Mouse (Mus musculus) hematopoietic stem cell, adult 5-6 weeks (primary cell): ENCODE data around the gene B430306N03Rik. TPM values are rescaled to one million over a fixed set of nuclear protein-coding genes. Genes with fewer than 3 reads are reported as not detected.
A peak's percentile ranks its signal among the peaks of the same experiment; 100 is the strongest.

ENCODE experiments used
- ATAC-seq, 2 experiments: fragments of 125-278 bp in 1 of 2; replicated peaks in 1 of 2; 2 replicates each; pipeline ENCODE4 v1.8.0; 2016 to 2017; ENCODE audit warnings: inconsistent platforms in 2 of 2, mild to moderate bottlenecking in 2 of 2, moderate number of reproducible peaks in 2 of 2, low read depth in 1 of 2, moderate TSS enrichment in 1 of 2; ENCODE audit not compliant: low FRiP score in 2 of 2, poor library complexity in 2 of 2, severe bottlenecking in 2 of 2, insufficient read depth in 1 of 2, low TSS enrichment in 1 of 2
- total RNA-seq: library from RNA; stranded (forward); fragments of 172-1452, 232-1000 nt; gene quantifications from 2 replicates; pipeline ENCODE4 v1.2.3, GENCODE M21; 2017

B430306N03Rik gene
- 4.2 and 4.9 TPM in 2 replicates for total RNA-seq

GRCm38 (mm10) chr17:48315905-48316579 lies at the start of gene B430306N03Rik:
TSS of gene B430306N03Rik (plus strand) at chr17:48316141.
- ATAC-seq = peak; percentile 65 to 67

GRCm38 (mm10) chr17:48266610-48267304 lies 49.2 kb upstream of the B430306N03Rik start:
- ATAC-seq = no peak

- ATAC-seq = no peak
These were observed 48.4 kb upstream of the B430306N03Rik start for GRCm38 (mm10) chr17:48267591-48267990.

GRCm38 (mm10) chr17:48268276-48268675 lies 47.7 kb upstream of the B430306N03Rik start:
- ATAC-seq = no peak

- ATAC-seq = no peak
These were observed 46.1 kb upstream of the B430306N03Rik start for GRCm38 (mm10) chr17:48269833-48270232.

- peak in 1 of 2 experiments; percentile 52; a peak in 1 of 4 replicates for ATAC-seq
These were observed 43.8 kb upstream of the B430306N03Rik start for GRCm38 (mm10) chr17:48272158-48272557.

- 0 out of 4 replicates have a peak, but pooled peaks of 1 of the 2 experiments have one; percentile 3 for ATAC-seq
These were observed 43.3 kb upstream of the B430306N03Rik start for GRCm38 (mm10) chr17:48272598-48272997.

- ATAC-seq = no peak
These were observed 41.8 kb upstream of the B430306N03Rik start for GRCm38 (mm10) chr17:48274098-48274497.

GRCm38 (mm10) chr17:48274885-48275284 lies 41.1 kb upstream of the B430306N03Rik start:
- peak; percentile 51 to 76; a peak in 2 of 4 replicates for ATAC-seq

- ATAC-seq = no peak
These were observed 40.2 kb upstream of the B430306N03Rik start for GRCm38 (mm10) chr17:48275736-48276135.

GRCm38 (mm10) chr17:48278381-48278780 lies 37.6 kb upstream of the B430306N03Rik start:
- ATAC-seq = no peak

GRCm38 (mm10) chr17:48279002-48279401 lies 36.9 kb upstream of the B430306N03Rik start:
- ATAC-seq = no peak

- 0 out of 4 replicates have a peak, but pooled peaks of 1 of the 2 experiments have one; percentile 12 for ATAC-seq
These were observed 34.8 kb upstream of the B430306N03Rik start for GRCm38 (mm10) chr17:48280943-48281738.

GRCm38 (mm10) chr17:48281739-48282085 lies 34.2 kb upstream of the B430306N03Rik start:
- ATAC-seq = peak in 1 of 2 experiments; percentile 46; a peak in 1 of 4 replicates

GRCm38 (mm10) chr17:48286765-48287164 lies 29.2 kb upstream of the B430306N03Rik start:
- ATAC-seq = peak in 1 of 2 experiments; percentile 69; a peak in 1 of 4 replicates

GRCm38 (mm10) chr17:48287276-48287675 lies 28.7 kb upstream of the B430306N03Rik start:
- no peak for ATAC-seq

GRCm38 (mm10) chr17:48293500-48294194 lies 22.3 kb upstream of the B430306N03Rik start:
- ATAC-seq = peak in 1 of 2 experiments; percentile 25; a peak in 1 of 4 replicates
